Mouse (Mus musculus) kidney, adult 2 months (tissue): ENCODE data around the gene Rab15.

Experiments used
- CTCF ChIP-seq: fragments of 200-500 bp; conservative IDR thresholded peaks from 2 replicates; pipeline ENCODE4 v1.5.1; 2011; ENCODE audit warnings: low read depth, mild to moderate bottlenecking, control low read depth, low read length, moderate library complexity, mixed read lengths; ENCODE audit not compliant: insufficient read depth, insufficient read length
- POLR2A ChIP-seq: fragments of 200-500 bp; IDR thresholded peaks from one replicate; pipeline ENCODE4 v1.6.1; 2011; ENCODE audit warnings: low read depth, low read length, control low read depth

DNA sequence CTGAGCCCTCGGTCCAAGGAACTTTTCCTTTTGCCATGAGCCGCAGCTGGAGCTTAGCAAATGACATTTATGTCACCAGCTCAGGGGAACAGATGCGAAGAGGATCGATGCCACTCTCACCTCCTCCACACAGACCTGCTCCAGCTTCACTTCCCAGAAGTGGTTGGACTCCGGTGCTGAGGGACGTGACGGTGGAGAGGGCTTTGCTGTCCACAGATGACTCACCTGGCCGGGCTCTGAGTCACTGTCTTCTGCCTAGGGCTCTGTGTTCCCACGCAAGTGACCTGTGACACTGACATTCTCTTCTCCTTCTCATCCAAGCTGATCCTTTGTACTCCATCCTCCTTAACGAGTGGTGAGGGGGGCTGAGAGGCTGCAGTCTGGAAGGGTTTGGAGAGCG lies 40.9 kb upstream of the Rab15 start:
- TF ChIP-seq CTCF (no peak), POLR2A (no peak)
